Mouse (Mus musculus) v-Abl transformed pro-B cells (cell line): ENCODE measurements around the gene Mcm5.

ENCODE experiments used
- in situ Hi-C, 2 experiments: fragments of 400-800 bp; cut with MboI; formaldehyde crosslinking; loops; one replicate each; pipeline ENCODE4 v1.15.1; 2025; ENCODE audit not compliant: unreplicated experiment in 2 of 2

Mcm5 gene

DNA sequence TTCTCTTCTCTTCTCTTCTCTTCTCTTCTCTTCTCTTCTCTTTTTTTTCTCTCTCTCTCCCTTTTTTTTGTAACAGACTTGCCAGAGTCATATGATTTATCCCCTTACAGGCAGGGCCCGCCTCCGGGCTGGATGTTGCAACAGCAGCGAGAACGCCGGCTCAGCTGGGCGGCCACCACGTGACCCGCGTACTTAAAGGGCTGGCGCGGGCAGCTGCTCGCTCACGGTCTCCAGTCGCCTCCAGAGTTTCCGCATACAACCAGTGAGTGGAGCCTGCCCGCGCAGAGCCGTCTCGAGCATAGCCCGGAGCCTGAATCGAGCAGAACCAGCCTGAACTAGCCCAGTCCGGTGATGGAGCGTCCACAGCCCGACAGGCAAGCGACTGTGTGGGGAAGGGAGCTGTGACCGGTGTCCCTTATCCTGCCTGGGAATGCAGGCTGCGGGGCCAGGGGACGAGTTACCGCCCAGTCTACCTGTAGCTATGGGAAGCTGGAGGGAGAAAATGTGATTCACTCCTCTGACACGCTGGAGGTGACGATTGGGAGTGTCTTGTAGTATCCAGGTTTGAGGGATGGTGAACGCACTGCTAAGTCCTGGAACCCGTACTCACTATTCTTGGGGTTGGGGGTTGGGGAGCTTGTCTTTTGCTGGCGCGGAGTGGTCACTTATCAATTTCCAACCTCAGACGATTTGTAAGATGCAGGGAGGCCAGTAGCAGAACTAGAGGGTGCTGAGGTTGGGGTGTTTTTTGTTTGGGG lies 15.8 kb upstream of the Mcm5 start, which contains the start of gene Hmox1:
Gene Hmox1, plus strand, starts transcription at position 223 of the 758 bp plus-strand sequence.
- in situ Hi-C loops: no loop called here

DNA sequence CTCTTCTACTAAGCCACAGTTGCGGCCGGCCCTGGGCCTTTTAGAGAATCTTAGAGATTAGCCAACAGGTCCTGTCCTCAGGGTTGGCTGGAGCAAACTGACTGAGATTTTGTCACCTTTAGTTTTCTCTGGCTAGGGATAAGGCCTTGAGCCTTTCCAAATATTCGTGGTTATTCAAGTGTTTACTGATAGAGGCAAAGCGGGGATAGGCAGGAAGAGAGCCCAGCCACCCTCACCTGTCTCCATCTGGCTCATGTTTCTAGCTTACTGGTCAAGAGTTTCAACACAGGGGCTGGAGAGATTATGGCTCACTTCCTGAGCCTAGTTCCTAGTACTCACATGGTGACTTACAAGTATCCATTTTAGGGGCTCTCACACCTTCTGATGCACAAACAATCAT lies 6.4 kb upstream of the Mcm5 start:
- in situ Hi-C loops: loop anchor here in 1 of 2 experiments (10.0 kb wide), 1 partner anchor 108 kb away; the partner anchor contains the start of gene Hmgxb4

DNA sequence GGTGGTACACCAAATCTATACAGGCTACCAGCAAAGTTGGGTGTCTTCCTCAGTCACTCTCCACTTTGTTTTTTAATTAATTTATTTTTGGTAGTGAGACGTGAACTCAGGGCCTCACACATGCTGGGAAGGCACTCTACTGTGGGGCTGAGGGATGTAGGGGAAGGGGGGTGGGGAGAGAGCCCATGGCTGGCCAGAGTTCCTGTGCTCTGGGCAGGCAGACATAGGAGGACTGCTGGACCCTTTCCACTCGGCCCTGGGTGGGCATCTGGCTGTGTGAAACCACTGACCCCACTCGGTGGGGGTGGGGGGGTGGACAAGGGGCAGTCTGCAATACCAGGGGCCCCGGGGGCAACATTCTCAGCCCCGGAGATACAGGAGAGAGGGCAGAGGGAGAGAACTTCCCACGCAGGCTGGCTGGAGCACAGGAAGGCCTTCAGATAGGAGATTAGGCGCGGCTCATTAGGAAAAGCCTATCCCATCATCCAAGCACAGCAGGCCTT lies 5.9 kb upstream of the Mcm5 start:
- in situ Hi-C loops: loop anchor here in 1 of 2 experiments (10.0 kb wide), 1 partner anchor 109 kb away; the partner anchor contains the start of gene Hmgxb4

DNA sequence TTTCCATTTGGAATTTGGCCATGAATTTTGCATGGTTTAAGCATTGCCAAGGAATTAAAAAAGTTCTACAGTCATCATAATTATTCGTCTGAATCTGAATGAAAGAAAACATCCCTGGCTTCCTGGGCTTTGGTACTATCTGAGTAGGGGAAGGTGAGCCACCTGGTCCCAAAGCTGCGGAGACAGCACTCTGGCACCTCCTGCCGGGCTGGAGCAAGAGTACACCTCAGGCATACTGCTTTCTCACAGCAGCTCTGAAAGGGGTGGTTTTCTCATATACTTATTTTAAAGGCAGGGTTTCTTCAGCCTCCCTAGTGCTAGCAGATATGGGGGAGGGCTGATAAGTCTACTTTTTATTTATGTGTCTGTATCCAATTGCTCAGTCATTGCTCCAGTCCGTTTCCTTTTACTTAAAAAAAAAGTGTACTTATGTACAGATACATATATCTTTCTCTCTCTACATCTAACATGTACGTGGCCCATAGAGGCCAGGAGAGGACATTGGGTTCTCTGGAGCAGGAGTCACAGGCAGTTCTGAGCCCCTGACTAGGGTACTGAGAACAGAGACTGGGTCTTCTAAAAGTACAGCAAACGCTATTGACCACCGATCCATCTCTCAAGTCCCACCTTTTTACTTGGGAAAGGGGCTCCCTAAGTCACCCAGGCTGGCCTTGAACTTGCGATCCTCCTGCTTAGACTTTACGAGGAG lies 688 bp upstream of the Mcm5 start:
- in situ Hi-C loops: loop anchor here in 1 of 2 experiments (5.0 to 10.0 kb wide), 2 partner anchors 36 to 114 kb away; partner anchors contain the start of gene Hmgxb4

DNA sequence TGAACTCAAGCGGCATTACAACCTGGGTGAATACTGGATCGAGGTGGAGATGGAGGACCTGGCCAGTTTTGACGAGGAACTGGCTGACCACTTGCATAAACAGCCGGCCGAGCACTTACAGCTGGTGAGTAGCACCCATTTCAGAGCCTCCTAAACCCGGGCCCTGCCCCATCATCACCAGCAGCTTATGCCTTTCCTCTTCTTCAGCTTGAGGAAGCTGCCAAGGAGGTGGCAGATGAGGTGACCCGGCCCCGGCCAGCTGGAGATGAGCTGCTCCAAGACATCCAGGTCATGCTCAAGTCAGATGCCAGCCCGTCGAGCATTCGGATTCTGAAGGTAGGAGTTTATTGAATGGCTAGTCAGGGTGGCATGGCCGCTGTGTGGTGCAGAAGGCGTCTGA lies 724 bp downstream of the Mcm5 start:
- in situ Hi-C loops: loop anchor here in 1 of 2 experiments (5.0 kb wide), 1 partner anchor 38 kb away; no protein-coding TSS in a partner anchor

DNA sequence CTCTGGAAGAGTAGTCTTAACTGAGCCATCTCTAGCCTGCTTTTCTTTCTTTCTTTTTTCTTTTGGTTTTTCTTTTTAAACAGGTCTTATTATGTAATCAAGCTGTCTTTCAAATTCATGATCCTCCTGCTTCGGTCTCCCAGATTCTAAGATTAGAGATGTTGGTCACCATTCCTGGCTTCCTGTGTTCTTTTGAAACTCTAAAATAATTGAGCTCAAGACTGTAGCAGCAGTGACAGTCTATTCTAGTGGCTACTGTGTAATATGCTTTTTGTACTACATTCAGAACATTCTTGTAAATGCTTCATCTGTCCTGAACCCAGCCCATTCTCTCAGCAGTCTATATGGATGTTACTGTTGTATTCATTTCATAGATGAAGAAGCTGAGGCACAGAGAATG lies 9.1 kb downstream of the Mcm5 start:
- in situ Hi-C loops: no loop called here

DNA sequence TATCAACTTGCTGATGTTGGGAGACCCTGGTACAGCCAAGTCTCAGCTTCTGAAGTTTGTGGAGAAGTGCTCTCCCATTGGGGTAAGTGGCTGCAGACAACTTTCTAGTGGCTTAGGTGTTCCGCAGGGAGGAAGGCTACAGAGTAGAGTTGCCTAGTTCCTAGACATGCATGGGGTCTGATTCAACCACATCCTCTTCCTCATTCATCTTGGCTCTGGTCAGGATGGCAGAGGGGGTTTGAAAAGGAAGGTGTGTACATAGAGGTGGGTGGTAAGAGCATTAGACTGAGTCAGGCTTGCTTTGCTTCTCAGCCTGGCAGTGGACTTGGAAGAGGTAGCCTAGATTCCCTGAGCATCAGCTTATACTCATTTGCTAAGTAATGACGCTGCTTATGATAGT lies 9.9 kb downstream of the Mcm5 start:
- in situ Hi-C loops: no loop called here

DNA sequence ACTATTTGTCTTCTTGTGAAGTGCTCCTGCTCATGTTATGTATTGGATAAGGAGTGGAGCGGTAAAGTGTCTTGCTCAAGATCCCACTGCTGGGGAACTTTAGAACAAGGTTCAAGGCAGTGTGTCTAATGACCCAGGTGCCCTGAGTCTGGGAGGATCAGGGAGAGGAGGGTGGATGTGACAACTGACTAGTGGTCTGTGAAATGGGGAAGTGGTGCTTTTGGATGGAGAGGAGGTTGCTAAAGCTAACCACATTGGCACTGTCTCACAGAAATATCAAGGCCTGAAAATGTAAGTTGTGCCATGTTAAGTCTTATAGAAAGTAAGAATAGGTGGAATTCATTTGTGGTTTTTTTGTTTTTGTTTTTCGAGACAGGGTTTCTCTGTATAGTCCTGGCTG lies 10.4 kb downstream of the Mcm5 start:
- in situ Hi-C loops: no loop called here

DNA sequence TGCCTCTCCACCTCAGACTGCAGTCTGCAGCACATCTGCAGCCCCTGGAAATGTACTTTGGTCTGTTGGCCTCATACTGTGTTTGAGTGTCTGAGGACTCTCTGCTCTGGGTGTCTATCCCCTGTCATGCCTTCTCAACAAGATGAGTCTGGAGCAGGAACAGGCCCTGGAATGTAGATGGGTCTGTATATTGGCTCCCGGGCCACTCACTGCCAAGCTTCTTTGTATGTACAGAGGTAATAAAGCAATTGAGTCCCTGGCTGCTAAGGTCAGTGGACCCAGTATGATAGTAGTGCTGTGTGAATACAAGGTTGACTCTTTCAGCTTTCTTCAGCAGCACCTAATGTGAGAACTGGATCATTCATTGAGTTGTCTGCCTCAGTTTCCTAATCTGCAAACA lies 18.0 kb downstream of the Mcm5 start:
- in situ Hi-C loops: no loop called here

DNA sequence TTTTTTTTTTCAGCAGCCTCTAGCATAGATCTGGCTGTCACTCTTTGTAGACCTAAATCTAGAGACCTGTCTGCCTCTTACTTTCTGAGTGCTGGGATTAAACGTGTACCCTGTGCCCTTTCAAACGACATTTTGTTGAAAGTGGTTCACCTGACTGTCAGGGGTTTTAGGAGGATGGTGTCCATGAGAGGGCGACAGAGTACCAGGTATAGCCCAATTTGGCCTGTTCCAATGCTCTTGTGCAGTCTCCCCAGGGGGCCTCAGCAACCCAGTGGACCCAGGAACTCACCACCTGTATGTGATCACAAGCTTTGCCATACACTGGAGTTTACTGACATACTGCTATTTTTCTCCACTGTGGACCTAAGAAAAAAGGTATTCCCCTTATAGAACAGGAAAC lies 23.1 kb downstream of the Mcm5 start:
- in situ Hi-C loops: loop anchor here (5.0 kb wide), 1 partner anchor 85 kb away; no protein-coding TSS in a partner anchor

DNA sequence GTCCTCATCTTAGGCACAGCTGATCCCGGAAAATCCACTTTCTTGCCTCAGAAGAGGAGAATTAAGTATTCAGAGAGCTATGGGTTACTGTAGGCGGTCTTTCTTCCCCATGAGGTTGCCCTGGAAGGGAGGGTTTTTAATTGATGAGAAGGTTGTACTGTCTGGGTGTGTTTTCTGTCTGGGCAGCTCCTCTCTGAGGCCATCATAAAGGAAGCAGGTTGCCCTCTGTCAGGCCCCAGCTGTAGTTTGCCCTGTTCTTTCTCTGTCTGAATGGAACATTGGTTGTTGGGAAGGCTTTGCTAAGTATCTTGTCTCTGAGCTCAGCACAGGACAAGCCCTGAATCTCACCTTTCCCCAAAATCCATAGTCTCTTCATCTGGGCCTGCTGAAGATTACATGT lies 24.0 kb downstream of the Mcm5 start:
- in situ Hi-C loops: loop anchor here (5.0 kb wide), 1 partner anchor 84 kb away; no protein-coding TSS in a partner anchor

DNA sequence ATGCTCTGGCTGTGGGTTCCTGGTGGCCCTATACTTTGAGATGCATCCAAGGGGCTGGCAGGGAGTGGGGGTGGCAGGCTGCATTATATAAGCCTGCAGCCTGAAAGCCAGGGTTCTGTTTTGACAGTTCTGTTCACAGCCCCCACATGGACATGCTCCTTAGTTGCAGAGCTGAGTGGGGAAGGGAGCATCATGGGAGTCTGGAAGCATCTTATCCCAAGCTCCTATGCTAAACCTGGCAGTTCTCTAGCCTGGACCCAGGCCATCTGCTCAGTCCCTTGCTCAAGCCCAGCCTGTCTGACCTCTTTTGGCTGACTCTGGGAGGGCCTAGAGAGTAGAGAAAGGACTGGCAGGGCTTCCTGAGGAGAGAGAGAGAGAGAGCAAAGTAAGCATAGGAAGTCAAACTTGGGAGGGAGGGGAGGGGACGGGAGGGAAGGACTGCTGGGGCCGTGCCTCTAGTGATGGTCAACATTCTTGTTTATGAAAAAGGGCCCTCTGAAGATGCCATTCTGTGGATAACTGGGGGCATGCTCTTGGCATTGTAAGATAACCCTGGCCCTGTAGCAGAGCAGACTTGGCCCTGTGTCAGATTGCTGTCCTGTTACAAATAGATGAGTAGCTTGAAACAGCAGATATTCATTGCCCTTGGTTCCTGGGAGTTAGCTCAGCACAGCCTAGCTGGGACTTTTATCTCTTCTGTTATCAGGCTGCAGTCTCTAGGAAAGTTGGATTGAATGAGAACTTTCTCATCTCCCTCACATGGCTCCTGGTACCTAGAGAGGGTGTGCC lies 25.4 kb downstream of the Mcm5 start:
- in situ Hi-C loops: loop anchor here (5.0 kb wide), 1 partner anchor 83 kb away; no protein-coding TSS in a partner anchor

DNA sequence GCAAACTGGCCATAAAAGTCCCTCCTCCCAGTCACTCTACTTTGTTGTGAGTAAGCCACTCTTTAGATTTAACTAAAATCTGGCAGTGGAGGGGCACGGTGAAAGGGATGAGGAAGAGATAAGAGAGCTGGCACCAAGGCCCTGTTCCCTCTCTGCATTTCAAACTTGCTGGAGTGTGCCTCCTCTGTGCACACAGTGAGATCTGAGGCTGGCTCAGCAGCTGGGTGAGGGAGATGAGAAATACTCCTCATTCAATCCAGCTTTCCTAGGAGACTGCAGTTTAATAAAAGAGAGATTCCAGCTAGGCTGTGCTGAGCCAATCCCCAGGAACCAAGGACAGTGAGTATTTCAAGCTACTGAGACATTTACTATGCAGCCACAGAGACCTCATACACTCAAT lies 26.4 kb downstream of the Mcm5 start:
- in situ Hi-C loops: no loop called here

DNA sequence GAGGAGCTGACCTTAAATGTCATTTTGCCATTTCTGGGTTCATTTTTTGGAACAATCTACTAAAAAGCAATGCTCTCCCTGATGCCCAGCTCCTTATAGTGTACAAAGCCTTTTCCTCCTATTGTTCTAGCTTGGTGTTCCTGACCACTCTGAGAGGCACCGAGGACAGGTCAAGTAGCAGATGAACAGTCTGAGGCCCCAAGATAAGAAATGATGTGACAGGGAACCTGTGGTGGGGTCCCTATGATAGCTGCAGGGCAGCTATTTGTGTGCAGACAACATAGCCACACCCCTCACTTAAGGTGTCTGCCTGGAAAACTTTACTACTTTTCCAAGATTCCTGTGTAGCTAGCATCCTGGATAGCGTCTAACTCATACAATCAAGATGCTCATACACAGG lies 26.9 kb downstream of the Mcm5 start:
- in situ Hi-C loops: no loop called here

DNA sequence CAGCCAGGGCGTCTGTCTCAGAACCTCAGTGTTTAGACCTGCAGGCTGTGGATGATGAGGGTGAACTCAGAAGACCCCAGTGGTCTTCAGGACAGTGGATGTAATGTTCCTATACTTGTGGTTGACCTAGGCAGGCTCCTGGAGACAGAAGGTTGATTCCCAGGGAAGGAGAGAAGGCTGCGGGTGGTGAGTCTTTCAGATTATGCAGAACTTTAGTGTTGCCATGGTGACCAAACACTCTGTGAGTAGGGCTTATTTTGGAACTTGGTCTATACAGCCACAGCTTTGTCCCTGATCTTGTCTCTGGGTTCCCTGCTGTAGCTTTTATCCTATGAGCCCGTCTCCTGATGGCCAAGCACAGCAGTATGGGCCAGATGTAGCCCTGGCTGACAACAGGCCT lies 28.2 kb downstream of the Mcm5 start:
- in situ Hi-C loops: no loop called here

DNA sequence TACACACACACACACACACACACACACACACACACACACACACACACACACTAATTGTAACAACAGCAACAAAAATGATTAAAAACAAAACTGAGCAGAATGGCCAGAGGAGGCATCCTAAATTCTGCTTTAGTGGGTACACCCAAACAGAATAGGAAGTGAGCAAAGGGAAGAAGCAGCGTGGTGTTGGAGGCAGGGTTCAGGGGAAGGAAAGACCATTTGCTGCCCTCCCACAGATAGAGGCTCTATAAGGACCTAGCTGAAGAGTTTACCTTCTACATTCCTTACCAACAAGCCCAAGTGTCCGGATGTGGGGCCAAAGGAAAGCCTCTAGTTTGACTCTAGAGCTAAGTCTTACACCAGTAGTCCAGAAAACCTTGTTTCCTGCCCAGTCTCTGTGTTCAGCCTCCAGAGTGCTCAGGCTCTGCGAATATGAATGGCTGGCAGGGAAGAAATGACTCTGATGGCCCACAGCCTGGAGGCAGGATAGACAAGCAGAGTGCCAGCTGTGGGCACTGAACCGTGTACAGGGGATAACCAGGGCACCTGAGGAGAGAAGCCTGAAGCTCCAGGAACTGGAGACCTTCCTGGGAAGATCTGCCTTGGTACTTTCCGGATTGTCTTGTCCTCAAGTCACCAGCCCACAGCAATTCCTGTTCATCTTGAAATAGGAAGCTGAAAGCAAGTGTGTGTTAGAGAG lies 41.7 kb downstream of the Mcm5 start:
- in situ Hi-C loops: loop anchor here in 1 of 2 experiments (5.0 kb wide), 1 partner anchor 51 kb away; no protein-coding TSS in a partner anchor

DNA sequence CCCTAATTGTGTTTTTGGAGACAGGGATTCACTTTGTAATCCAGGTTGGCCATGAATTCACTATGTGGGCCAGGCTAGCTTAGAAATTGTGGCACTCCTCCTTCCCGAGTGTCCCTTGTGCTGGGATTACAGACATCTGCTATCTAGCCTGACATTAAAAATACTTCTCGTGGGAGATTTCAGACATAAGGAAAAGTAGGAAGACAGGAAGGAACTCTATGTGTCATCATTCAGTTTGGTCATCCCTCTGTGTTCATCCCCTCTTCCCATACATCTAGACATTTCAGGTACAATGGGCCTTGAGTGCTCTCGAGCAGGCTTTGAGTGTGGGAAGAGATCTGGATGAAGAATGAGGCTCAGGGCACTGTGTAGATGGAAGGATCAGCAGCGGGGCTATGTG lies 42.4 kb downstream of the Mcm5 start:
- in situ Hi-C loops: loop anchor here in 1 of 2 experiments (5.0 kb wide), 1 partner anchor 51 kb away; no protein-coding TSS in a partner anchor

DNA sequence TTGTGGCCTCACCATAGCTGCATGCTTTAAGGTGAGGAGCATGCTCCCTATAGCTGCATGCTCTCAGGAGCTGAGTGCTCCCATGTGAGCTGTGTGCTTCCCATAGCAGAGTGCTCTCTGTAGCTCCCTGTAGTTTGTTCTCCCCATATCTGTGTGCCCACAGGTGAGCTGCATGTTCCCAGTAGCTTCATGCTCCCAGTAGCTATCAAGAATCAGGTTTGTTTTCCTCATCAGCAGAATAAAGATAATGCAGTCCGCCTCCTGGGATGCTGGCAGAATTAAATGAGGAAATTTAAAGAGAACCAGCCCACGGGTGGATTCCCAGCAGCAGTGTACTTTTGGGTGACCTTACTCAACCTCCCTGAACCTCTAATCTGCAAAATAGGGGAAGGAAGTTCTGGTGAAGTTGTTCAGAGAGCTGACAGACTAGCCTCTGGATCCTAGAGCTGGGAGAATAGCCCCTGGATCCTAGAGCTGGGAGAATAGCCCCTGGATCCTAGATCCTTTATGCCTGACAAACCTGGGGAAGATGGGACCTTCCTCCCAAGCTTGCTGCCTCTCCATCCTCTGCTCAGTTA lies 43.2 kb downstream of the Mcm5 start:
- in situ Hi-C loops: loop anchor here in 1 of 2 experiments (5.0 kb wide), 1 partner anchor 50 kb away; no protein-coding TSS in a partner anchor

DNA sequence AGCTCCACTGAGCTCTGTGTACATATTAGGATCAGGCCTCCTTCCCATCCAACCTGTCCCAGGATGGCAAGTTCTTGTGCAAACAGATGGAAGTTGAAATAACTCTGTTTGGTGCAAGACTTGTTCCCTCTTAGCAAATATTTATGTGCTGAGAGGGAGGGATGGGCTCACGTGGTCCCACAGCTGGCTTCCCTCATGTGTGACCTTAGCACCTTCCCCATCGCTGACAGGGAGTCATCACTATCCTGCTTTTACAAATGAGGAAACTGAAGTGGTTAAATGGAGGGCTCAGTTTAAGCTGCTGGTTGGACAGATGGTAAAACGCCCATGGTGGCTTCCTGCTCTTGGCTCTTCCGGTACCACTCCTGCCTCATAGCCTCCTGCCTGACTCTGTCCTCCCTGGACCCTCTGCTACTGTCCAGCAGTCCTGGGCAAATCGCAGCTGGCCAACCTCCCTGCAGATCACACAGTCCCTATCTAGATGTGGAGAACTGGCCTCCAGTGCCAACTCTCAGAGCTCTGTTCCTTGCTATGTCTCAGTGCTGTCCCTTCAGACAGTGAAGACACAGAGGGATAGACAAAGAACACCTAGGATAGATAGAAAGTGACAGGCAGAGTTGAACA lies 45.6 kb downstream of the Mcm5 start:
- in situ Hi-C loops: loop anchor here in 1 of 2 experiments (5.0 kb wide), 1 partner anchor 47 kb away; no protein-coding TSS in a partner anchor
